8 mouse cellular contexts compared by ENCODE assay signal in genomic region chr12:71040462-71040861, GRCm38 (mm10). TPM values are rescaled to one million over a fixed set of nuclear protein-coding genes. Genes with fewer than 3 reads are reported as not detected.
A peak's percentile ranks its signal among the peaks of the same experiment; 100 is the strongest.
DNase-seq lines count a peak whose midpoint lies in the region; ATAC-seq and TF ChIP-seq lines count a peak whose summit lies in the region.

No protein-coding gene starts in this region.

- 83% methylated on average over 7 of the region's 7 CpGs for WGBS in lung, embryonic 14.5 days
- 96% methylated on average over 7 of the region's 7 CpGs for WGBS in forebrain, embryonic 14.5 days
- 94% methylated on average over 7 of the region's 7 CpGs for WGBS in midbrain, embryonic 16.5 days

- no peak overlapping the region for H3K4me2 ChIP-seq in lung, embryonic 14.5 days
- no peak overlapping the region for H3K4me2 ChIP-seq in forebrain, embryonic 14.5 days (ENCODE audit: low read length)
- H3K4me2 ChIP-seq in midbrain, embryonic 16.5 days (ENCODE audit: low read length) = no peak overlapping the region

- H3K36me3 ChIP-seq in lung, embryonic 14.5 days (ENCODE audit: insufficient read depth) = peaks cover 78% of the 10 kb centered on the region
- peaks cover 9% of the 10 kb centered on the region for H3K36me3 ChIP-seq in splenic B cell, adult 2 months (ENCODE audit: control insufficient read depth, insufficient read depth, low read length, poor library complexity, severe bottlenecking)
- H3K36me3 ChIP-seq in forebrain, embryonic 14.5 days (ENCODE audit: control insufficient read depth, insufficient read depth, low read length) = peaks cover 54% of the 10 kb centered on the region
- H3K36me3 ChIP-seq in midbrain, embryonic 16.5 days (ENCODE audit: control insufficient read depth, insufficient read depth, low read length) = peaks cover 17% of the 10 kb centered on the region

- H3K27ac ChIP-seq in lung, embryonic 14.5 days (ENCODE audit: low read depth) = no peak overlapping the region
- no peak overlapping the region for H3K27ac ChIP-seq in forebrain, embryonic 14.5 days (ENCODE audit: low read depth, low read length)
- no peak overlapping the region for H3K27ac ChIP-seq in midbrain, embryonic 16.5 days (ENCODE audit: low read length)

- H3K4me1 ChIP-seq in lung, embryonic 14.5 days (ENCODE audit: insufficient read depth) = no peaks in the 10 kb centered on the region
- no peaks in the 10 kb centered on the region for H3K4me1 ChIP-seq in forebrain, embryonic 14.5 days (ENCODE audit: control insufficient read depth, insufficient read depth, low read length)
- no peaks in the 10 kb centered on the region for H3K4me1 ChIP-seq in midbrain, embryonic 16.5 days (ENCODE audit: control insufficient read depth, insufficient read depth, low read length)

- H3K4me3 ChIP-seq in lung, embryonic 14.5 days (ENCODE audit: low read depth, low read length) = no peak overlapping the region
- H3K4me3 ChIP-seq in forebrain, embryonic 14.5 days (ENCODE audit: low read depth, low read length) = no peak overlapping the region
- H3K4me3 ChIP-seq in midbrain, embryonic 16.5 days (ENCODE audit: low read depth, low read length) = no peak overlapping the region

- no peaks in the 10 kb centered on the region for H3K27me3 ChIP-seq in lung, embryonic 14.5 days (ENCODE audit: insufficient read depth, low read length)
- H3K27me3 ChIP-seq in splenic B cell, adult 2 months (ENCODE audit: control insufficient read depth, insufficient read depth, low read length, poor library complexity, severe bottlenecking) = no peaks in the 10 kb centered on the region
- no peaks in the 10 kb centered on the region for H3K27me3 ChIP-seq in forebrain, embryonic 14.5 days (replicated peaks; ENCODE audit: control insufficient read depth, insufficient read depth, low read length)
- no peaks in the 10 kb centered on the region for H3K27me3 ChIP-seq in midbrain, embryonic 16.5 days (ENCODE audit: control insufficient read depth, insufficient read depth, low read depth, low read length)

- ATAC-seq in lung, embryonic 14.5 days (ENCODE audit: insufficient read depth) = no peak
- ATAC-seq in forebrain, embryonic 14.5 days = no peak
- ATAC-seq in midbrain, embryonic 16.5 days = no peak

- intact Hi-C loops in left cerebral cortex, postnatal 14 days (cut with DNase I) = no loop called here
- intact Hi-C loops in gastrocnemius, postnatal 14 days (cut with DNase I; ENCODE audit: low total_unique reads) = no loop called here

- TF ChIP-seq CTCF in lung, embryonic 14.5 days (IDR thresholded peaks at IDR 0.05; ENCODE audit: low read depth) = no peak

- DNase-seq in left cerebral cortex, postnatal 14 days (ENCODE audit: low spot score in 2 of 2) = peak; percentile 29 to 44
- no peak for DNase-seq in left cerebral cortex, adult 8-10 months (ENCODE audit: low spot score in 2 of 2)
- DNase-seq in gastrocnemius, postnatal 14 days = peak; percentile 24
- DNase-seq in lung, embryonic 14.5 days = peak; percentile 24
- peak; percentile 72 for DNase-seq in splenic B cell, adult 2 months (ENCODE audit: low read depth, low spot score)
- no peak for DNase-seq in forebrain, embryonic 14.5 days (ENCODE audit: low spot score)
- no peak for DNase-seq in cerebellum, postnatal 25 days

- H3K9ac ChIP-seq in lung, embryonic 14.5 days = no peak overlapping the region
- no peak overlapping the region for H3K9ac ChIP-seq in forebrain, embryonic 14.5 days (ENCODE audit: low read length)
- H3K9ac ChIP-seq in midbrain, embryonic 16.5 days (ENCODE audit: low read depth, low read length) = no peak overlapping the region

- no peaks in the 10 kb centered on the region for H3K9me3 ChIP-seq in lung, embryonic 14.5 days (ENCODE audit: low read depth, low read length)
- no peaks in the 10 kb centered on the region for H3K9me3 ChIP-seq in forebrain, embryonic 14.5 days (replicated peaks; ENCODE audit: control insufficient read depth, low read length)
- H3K9me3 ChIP-seq in midbrain, embryonic 16.5 days (replicated peaks; ENCODE audit: control insufficient read depth, low read length, poor library complexity, severe bottlenecking) = no peaks in the 10 kb centered on the region

RNA-seq across cellular contexts. Expression of gene Arid4a, which starts 24.7 kb away (rescaled TPM):
- total RNA-seq in left cerebral cortex, postnatal 14 days (2021) = 10 to 100 TPM; 32.4 to 34.5 TPM
- total RNA-seq in left cerebral cortex, adult 8-10 months (2022) = 10 to 100 TPM; 30.3 to 37.8 (median 35.9) TPM
- total RNA-seq in gastrocnemius, postnatal 14 days (2021) = 1 to 10 TPM; 8.4 to 8.5 TPM
- 35.9 and 37.2 TPM in 2 replicates for polyA plus RNA-seq in lung, embryonic 14.5 days (2014; fragmentation: Nextera tagmentation; extraction: Ambion mirVana)
- polyA plus RNA-seq in forebrain, embryonic 14.5 days (2014; fragmentation: Nextera tagmentation; extraction: Ambion mirVana) = 34.1 and 48.5 TPM in 2 replicates
- 49.1 and 49.4 TPM in 2 replicates for polyA plus RNA-seq in midbrain, embryonic 16.5 days (2015; fragmentation: Nextera tagmentation; extraction: Ambion mirVana)

Comparison
In these comparisons a context has a peak if more than half of its experiments do, and no peak if none do; other contexts are left out.
1. DNase-seq: peak in left cerebral cortex, postnatal 14 days (2 of 2), gastrocnemius, postnatal 14 days (single experiment), lung, embryonic 14.5 days (single experiment) and splenic B cell, adult 2 months (single experiment); none in left cerebral cortex, adult 8-10 months (0 of 2), forebrain, embryonic 14.5 days (single experiment) and cerebellum, postnatal 25 days (0 of 2).